In genomic region chr17:8988119-8988807, GRCm38 (mm10) we compare ENCODE assay signal across 8 mouse cellular contexts. TPM values are rescaled to one million over a fixed set of nuclear protein-coding genes. Genes with fewer than 3 reads are reported as not detected.
DNase-seq lines count a peak whose midpoint lies in the region; ATAC-seq and TF ChIP-seq lines count a peak whose summit lies in the region.

Gene 1700010I14Rik, plus strand, starts transcription at chr17:8988333.

- H3K4me3 ChIP-seq in bone marrow, adult 2 months (replicated peaks; ENCODE audit: control insufficient read depth, low read depth, low read length) = peak within 1 kb of the TSS; percentile 77
- H3K4me3 ChIP-seq in embryonic fibroblast, embryonic 13.5 days (ENCODE audit: insufficient read depth, low read length) = peak within 1 kb of the TSS; percentile 29
- peak within 1 kb of the TSS; percentile 33 for H3K4me3 ChIP-seq in heart, embryonic 12.5 days
- H3K4me3 ChIP-seq in kidney, embryonic 16.5 days (ENCODE audit: low read length) = peak within 1 kb of the TSS; percentile 50

- peak; percentile 57; the same call in 1 of the 2 replicates for ATAC-seq in heart, embryonic 12.5 days (ENCODE audit: insufficient number of reproducible peaks, low FRiP score)
- peak; percentile 54; the same call in 1 of the 2 replicates for ATAC-seq in kidney, embryonic 16.5 days (ENCODE audit: low FRiP score, low TSS enrichment)

- peak; percentile 41; the same call in 1 of the 2 replicates for TF ChIP-seq POLR2A in bone marrow, adult 2 months (IDR thresholded peaks at IDR 0.05; ENCODE audit: borderline replicate concordance, control insufficient read depth, low read depth, low read length)
- peak; percentile 35; the same call in 1 of the 2 replicates for TF ChIP-seq POLR2A in embryonic fibroblast, embryonic 13.5 days (IDR thresholded peaks at IDR 0.05; ENCODE audit: low read depth, low read length)

- no peaks in the 10 kb centered on the region for H3K36me3 ChIP-seq in heart, embryonic 12.5 days
- H3K36me3 ChIP-seq in kidney, embryonic 16.5 days (ENCODE audit: insufficient read depth, low read length) = 0 out of 2 replicates have a peak, but pooled peaks cover 4% of the 10 kb centered on the region

- peak within 1 kb of the TSS; percentile 57 for H3K4me2 ChIP-seq in heart, embryonic 12.5 days
- H3K4me2 ChIP-seq in kidney, embryonic 16.5 days (replicated peaks; ENCODE audit: low read depth, low read length) = peak within 1 kb of the TSS; percentile 63

- no peak within 1 kb of the TSS for H3K9ac ChIP-seq in heart, embryonic 12.5 days
- H3K9ac ChIP-seq in kidney, embryonic 16.5 days (replicated peaks; ENCODE audit: low read length) = peak within 1 kb of the TSS; percentile 58

- peak; percentile 55; the same call in 1 of the 2 replicates for TF ChIP-seq CTCF in bone marrow, adult 2 months (IDR thresholded peaks at IDR 0.05; ENCODE audit: control insufficient read depth, insufficient read depth, low read length)
- TF ChIP-seq CTCF in embryonic fibroblast, embryonic 13.5 days (IDR thresholded peaks at IDR 0.05; ENCODE audit: borderline replicate concordance, insufficient read depth, low read length) = no peak

- H3K27ac ChIP-seq in bone marrow, adult 2 months (ENCODE audit: control insufficient read depth, insufficient read depth, low read depth, low read length, poor library complexity) = peak within 1 kb of the TSS; percentile 69
- no peak within 1 kb of the TSS for H3K27ac ChIP-seq in embryonic fibroblast, embryonic 13.5 days (ENCODE audit: insufficient read depth, low read length)
- no peak within 1 kb of the TSS for H3K27ac ChIP-seq in heart, embryonic 12.5 days (ENCODE audit: poor library complexity, severe bottlenecking)
- H3K27ac ChIP-seq in kidney, embryonic 16.5 days (ENCODE audit: low read length) = peak within 1 kb of the TSS; percentile 39; the same call in 1 of the 2 replicates

- H3K9me3 ChIP-seq in heart, embryonic 12.5 days (replicated peaks) = no peaks in the 10 kb centered on the region
- no peaks in the 10 kb centered on the region for H3K9me3 ChIP-seq in kidney, embryonic 16.5 days (ENCODE audit: low read length)

- peaks cover 3% of the 10 kb centered on the region for H3K4me1 ChIP-seq in bone marrow, adult 2 months (ENCODE audit: control insufficient read depth, insufficient read depth, low read length)
- H3K4me1 ChIP-seq in embryonic fibroblast, embryonic 13.5 days (ENCODE audit: control insufficient read depth, insufficient read depth, low read length) = no peaks in the 10 kb centered on the region
- peaks cover 11% of the 10 kb centered on the region for H3K4me1 ChIP-seq in heart, embryonic 12.5 days (replicated peaks)
- H3K4me1 ChIP-seq in kidney, embryonic 16.5 days (ENCODE audit: insufficient read depth, low read length) = peaks cover 7% of the 10 kb centered on the region; the same call in 1 of the 2 replicates

- peak; percentile 91 for DNase-seq in A20 (ENCODE audit: low read depth, low spot score)
- peak; percentile 72 for DNase-seq in liver
- DNase-seq in monocyte, adult 2 months (ENCODE audit: low read depth in 1 of 2, low spot score in 2 of 2) = peak; percentile 65 to 67
- peak; percentile 79 to 83 for DNase-seq in spleen, postnatal 36 days (ENCODE audit: low spot score in 2 of 2)

- 0% methylated on average over 13 of the region's 13 CpGs for WGBS in bone marrow, adult 2 months
- WGBS in heart, embryonic 12.5 days = 7% methylated on average over 13 of the region's 13 CpGs
- 2% methylated on average over 13 of the region's 13 CpGs for WGBS in kidney, embryonic 16.5 days

- H3K27me3 ChIP-seq in heart, embryonic 12.5 days (replicated peaks) = no peaks in the 10 kb centered on the region
- no peaks in the 10 kb centered on the region for H3K27me3 ChIP-seq in kidney, embryonic 16.5 days (ENCODE audit: insufficient read depth, low read length)

RNA-seq across cellular contexts. Expression of gene 1700010I14Rik, which starts in this region (rescaled TPM):
- 2.3 and 5.4 TPM in 2 replicates for polyA plus RNA-seq in bone marrow, adult 2 months (2011; ENCODE audit: insufficient read depth, insufficient read length, low replicate concordance, missing spikeins)
- 1.3 TPM in 2 replicates for polyA plus RNA-seq in embryonic fibroblast, embryonic 13.5 days (2011; ENCODE audit: insufficient read length, low read depth, missing spikeins)
- 0.47 and 0.82 TPM in 2 replicates for polyA plus RNA-seq in heart, embryonic 12.5 days (2016; fragmentation: Nextera tagmentation; extraction: Ambion mirVana)
- polyA plus RNA-seq in kidney, embryonic 16.5 days (2015; fragmentation: Nextera tagmentation; extraction: Ambion mirVana) = 2.3 and 2.6 TPM in 2 replicates

Comparison
In these comparisons a context has a peak if more than half of its experiments do, and no peak if none do; other contexts are left out.
1. Peak in ATAC-seq, H3K4me3 ChIP-seq and H3K4me2 ChIP-seq in heart, embryonic 12.5 days; RNA of the gene not detected or under 1 TPM.
2. H3K27ac ChIP-seq: peak in bone marrow, adult 2 months (single experiment) and kidney, embryonic 16.5 days (single experiment); none in embryonic fibroblast, embryonic 13.5 days (single experiment) and heart, embryonic 12.5 days (single experiment).
3. Peak in every context shown above with its lines, with median percentiles within 50 percentile points of each other: DNase-seq and H3K4me3 ChIP-seq.